Mouse (Mus musculus): Measurements from ENCODE around the gene Cth.

Gene Cth

GRCm38 (mm10) chr3:157910262-157910661 lies 14.6 kb downstream of the Cth start:
- DNase-seq (ENCODE audit: low spot score), result no peak

- no peak for DNase-seq (ENCODE audit: low spot score)
These were observed 16.7 kb downstream of the Cth start for GRCm38 (mm10) chr3:157908166-157908565.

- DNase-seq (ENCODE audit: low spot score), result no peak
These were observed 23.2 kb downstream of the Cth start for GRCm38 (mm10) chr3:157901721-157902120.

- no peak for DNase-seq (ENCODE audit: low spot score)
These were observed 24.9 kb downstream of the Cth start for GRCm38 (mm10) chr3:157899986-157900385.

- DNase-seq (ENCODE audit: low spot score), result no peak
These were observed 27.2 kb downstream of the Cth start for GRCm38 (mm10) chr3:157897645-157898044.

GRCm38 (mm10) chr3:157891819-157892218 lies 33.1 kb downstream of the Cth start:
- DNase-seq (ENCODE audit: low spot score), result no peak

- no peak for DNase-seq (ENCODE audit: low spot score)
These were observed 40.7 kb downstream of the Cth start for GRCm38 (mm10) chr3:157884081-157884643.

- DNase-seq (ENCODE audit: low spot score), result no peak
These were observed 41.8 kb downstream of the Cth start for GRCm38 (mm10) chr3:157883085-157883484.

GRCm38 (mm10) chr3:157881992-157882391 lies 42.9 kb downstream of the Cth start:
- DNase-seq (ENCODE audit: low spot score), result no peak

GRCm38 (mm10) chr3:157880983-157881382 lies 43.9 kb downstream of the Cth start:
- no peak for DNase-seq (ENCODE audit: low spot score)

- no peak for DNase-seq (ENCODE audit: low spot score)
These were observed 47.0 kb downstream of the Cth start for GRCm38 (mm10) chr3:157877847-157878246.

- DNase-seq (ENCODE audit: low spot score), result peak; percentile 13
These were observed 48.3 kb downstream of the Cth start for GRCm38 (mm10) chr3:157876439-157877156.

GRCm38 (mm10) chr3:157872897-157873296 lies 52.0 kb downstream of the Cth start:
- no peak for DNase-seq (ENCODE audit: low spot score)

GRCm38 (mm10) chr3:157867836-157868235 lies 57.0 kb downstream of the Cth start:
- no peak for DNase-seq (ENCODE audit: low spot score)

- no peak for DNase-seq (ENCODE audit: low spot score)
These were observed 58.6 kb downstream of the Cth start for GRCm38 (mm10) chr3:157866251-157866650.

- DNase-seq (ENCODE audit: low spot score), result no peak
These were observed 59.0 kb downstream of the Cth start for GRCm38 (mm10) chr3:157865848-157866247.

GRCm38 (mm10) chr3:157865431-157865830 lies 59.4 kb downstream of the Cth start:
- no peak for DNase-seq (ENCODE audit: low spot score)

- DNase-seq (ENCODE audit: low spot score), result no peak
These were observed 72.1 kb downstream of the Cth start for GRCm38 (mm10) chr3:157852806-157853205.

GRCm38 (mm10) chr3:157848503-157848902 lies 76.4 kb downstream of the Cth start:
- DNase-seq (ENCODE audit: low spot score), result peak; percentile 28

GRCm38 (mm10) chr3:157847338-157848284 lies 77.3 kb downstream of the Cth start:
- no peak for DNase-seq (ENCODE audit: low spot score)

All from testis, postnatal 14 days (tissue).